Mouse (Mus musculus) forebrain, embryonic 11.5 days (tissue): ENCODE results near the gene Nfam1. TPM values are rescaled to one million over a fixed set of nuclear protein-coding genes. Genes with fewer than 3 reads are reported as not detected.
"Not testable (repeated sequence)": the region's sequence is repeated elsewhere in the genome, so short reads cannot be mapped to it uniquely, and the experiment has no call there.

ENCODE experiments used
- ATAC-seq: fragments of 200-750 bp; cut with Nextera tagmentation; replicated peaks from 2 replicates; pipeline ENCODE4 v1.8.0; 2017; ENCODE audit warnings: moderate TSS enrichment; ENCODE audit not compliant: low FRiP score
- DNase-seq: peaks from one replicate; pipeline ENCODE4 v3.0.0-alpha.2; 2017; ENCODE audit warnings: low spot score
- H3K27ac ChIP-seq: fragments of 300-500 bp; sonication (generic); 2 replicates; pipeline ENCODE4 v1.5.1; 2014; ENCODE audit warnings: low read depth, low read length
- H3K27me3 ChIP-seq: fragments of 300-500 bp; sonication (generic); 2 replicates; pipeline ENCODE4 v1.6.1; 2014; ENCODE audit warnings: mild to moderate bottlenecking, low read length, mixed read lengths; ENCODE audit not compliant: control insufficient read depth, insufficient read depth
- H3K36me3 ChIP-seq: fragments of 300-500 bp; sonication (generic); 2 replicates; pipeline ENCODE4 v1.6.1; 2014; ENCODE audit warnings: mild to moderate bottlenecking, low read length, moderate library complexity, mixed read lengths; ENCODE audit not compliant: control insufficient read depth, insufficient read depth
- H3K4me1 ChIP-seq: fragments of 300-500 bp; sonication (generic); replicated peaks from 2 replicates; pipeline ENCODE4 v1.6.1; 2014; ENCODE audit warnings: low read length, mixed read lengths; ENCODE audit not compliant: control insufficient read depth, insufficient read depth
- H3K4me2 ChIP-seq: fragments of 300-500 bp; sonication (generic); 2 replicates; pipeline ENCODE4 v1.6.1; 2014; ENCODE audit warnings: low read depth, mild to moderate bottlenecking, low read length, moderate library complexity, mixed read lengths; ENCODE audit not compliant: severe bottlenecking
- H3K4me3 ChIP-seq: fragments of 300-500 bp; sonication (generic); 2 replicates; pipeline ENCODE4 v1.5.1; 2014; ENCODE audit warnings: low read depth, low read length
- H3K9ac ChIP-seq: fragments of 300-500 bp; sonication (generic); 2 replicates; pipeline ENCODE4 v1.6.1; 2014; ENCODE audit warnings: low read length
- H3K9me3 ChIP-seq: fragments of 300-500 bp; sonication (generic); 2 replicates; pipeline ENCODE4 v1.6.1; 2016; ENCODE audit warnings: low read length, mixed read lengths; ENCODE audit not compliant: control insufficient read depth
- WGBS: fragments of 180-500 bp; shearing (Covaris S2); extraction: QIAGEN DNeasy Blood & Tissue Kit; methylation state at CpG from one replicate; pipeline ENCODE4 v1.1.7; 2014; 5-methylcytosine and 5-hydroxymethylcytosine counted together
- polyA plus RNA-seq: library from polyadenylated mRNA; unstranded; fragments of >200 nt; fragmentation: Nextera tagmentation; extraction: Ambion mirVana; gene quantifications from 2 replicates; pipeline ENCODE4 v1.2.1, GENCODE M21; 2014

The Nfam1 gene
- 1.7 and 2.9 TPM in 2 replicates for polyA plus RNA-seq

DNA sequence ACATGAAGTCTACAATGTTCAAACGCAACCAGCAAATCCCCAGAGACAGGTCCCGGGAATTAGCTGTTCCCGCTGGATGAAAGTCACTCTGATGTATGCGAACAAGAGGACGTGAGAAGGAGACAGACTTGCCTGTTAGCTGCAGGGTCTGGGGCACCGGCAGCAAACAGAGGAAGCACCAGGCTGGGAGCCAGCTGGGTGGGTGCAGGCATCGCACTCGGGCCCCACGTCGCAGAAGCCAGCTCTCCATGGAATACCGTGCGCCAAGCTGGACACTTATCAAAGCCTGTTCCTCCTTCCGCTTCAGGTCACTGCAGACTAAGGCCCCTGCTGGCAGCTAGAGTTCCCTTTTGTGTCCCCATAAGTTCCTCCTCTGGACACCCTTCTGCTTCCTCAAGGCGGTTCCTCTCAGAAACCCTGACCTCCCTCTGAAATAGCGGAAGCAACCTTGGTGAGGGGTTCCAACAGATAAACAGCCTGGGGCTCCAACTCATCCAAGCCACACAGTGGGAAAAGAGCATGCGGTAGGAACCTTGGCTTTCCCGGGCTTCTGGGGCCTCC lies at the start of gene Nfam1:
TSS of gene Nfam1 (minus strand) at position 326 of the 561 bp plus-strand sequence.
- H3K9ac ChIP-seq = no peak within 1 kb of the TSS
- ATAC-seq (no peak), DNase-seq (peak; percentile 53)
- H3K9me3 ChIP-seq = no peaks in the 10 kb centered on the region
- 31% methylated on average over 17 of the region's 17 CpGs for WGBS
- no peak within 1 kb of the TSS for H3K4me2 ChIP-seq
- H3K27me3 ChIP-seq = peaks cover 11% of the 10 kb centered on the region
- no peak within 1 kb of the TSS for H3K4me3 ChIP-seq
- no peaks in the 10 kb centered on the region for H3K36me3 ChIP-seq
- H3K27ac ChIP-seq = no peak within 1 kb of the TSS
- H3K4me1 ChIP-seq = peaks cover 24% of the 10 kb centered on the region

DNA sequence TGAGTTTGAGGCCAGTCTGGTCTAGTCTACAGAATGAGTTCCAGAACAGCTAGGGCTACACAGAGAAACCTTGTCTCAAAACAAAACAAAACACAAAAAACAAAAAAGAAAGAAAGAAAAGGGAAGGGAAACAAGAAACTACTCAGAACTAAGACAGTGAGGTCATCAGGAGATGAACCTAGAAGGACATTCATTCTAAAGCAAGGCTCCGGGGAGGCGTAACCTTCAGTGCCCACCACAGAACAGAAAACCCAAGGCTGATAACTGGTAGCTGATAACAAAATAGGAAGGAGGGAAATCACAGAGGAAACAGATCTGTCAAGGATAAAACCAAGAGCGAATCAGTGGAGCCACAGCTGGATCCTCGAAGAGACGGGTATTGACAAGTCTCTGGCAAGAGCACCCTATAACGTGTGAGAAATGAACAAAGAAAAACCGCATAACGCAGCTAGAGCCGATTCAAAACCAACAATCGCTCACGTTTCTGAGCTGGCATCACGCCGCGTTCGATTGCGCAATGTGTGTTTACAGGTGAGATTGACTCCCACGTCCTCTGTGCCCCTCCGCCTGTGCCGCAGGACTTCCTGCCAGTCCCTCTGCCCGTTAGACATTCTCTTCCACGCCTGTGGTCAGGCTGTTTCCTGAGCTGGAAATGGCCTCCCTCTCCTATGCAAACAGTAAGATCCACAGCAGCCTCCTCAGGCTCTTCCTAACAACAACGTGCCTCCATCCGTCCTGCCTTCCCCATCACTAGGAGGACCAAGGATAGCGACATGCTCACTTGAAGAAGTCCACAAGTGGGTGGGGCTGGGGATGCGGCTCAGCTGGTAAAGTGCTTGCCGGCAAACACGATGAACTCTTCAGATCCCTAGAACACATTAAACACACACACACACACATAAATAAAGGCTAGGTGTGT lies 42.8 kb upstream of the Nfam1 start:
- no peak overlapping the region for H3K4me2 ChIP-seq
- no peaks in the 10 kb centered on the region for H3K4me1 ChIP-seq
- no peak for DNase-seq
- no peaks in the 10 kb centered on the region for H3K9me3 ChIP-seq
- no peak overlapping the region for H3K9ac ChIP-seq
- no peak overlapping the region for H3K27ac ChIP-seq
- no peak for ATAC-seq
- H3K27me3 ChIP-seq = no peaks in the 10 kb centered on the region
- 65% methylated on average over 27 of the region's 27 CpGs for WGBS
- no peaks in the 10 kb centered on the region for H3K36me3 ChIP-seq
- H3K4me3 ChIP-seq = no peak overlapping the region

GRCm38 (mm10) chr15:83074179-83074578 lies 41.1 kb upstream of the Nfam1 start:
- Histone ChIP-seq H3K4me1 (no peaks in the 10 kb centered on the region), H3K36me3 (no peaks in the 10 kb centered on the region), H3K4me3 (no peak overlapping the region), H3K27ac (no peak overlapping the region), H3K27me3 (no peaks in the 10 kb centered on the region), H3K4me2 (no peak overlapping the region), H3K9me3 (no peaks in the 10 kb centered on the region), H3K9ac (no peak overlapping the region)
- no peak for DNase-seq
- 92% methylated on average over 4 of the region's 4 CpGs for whole genome bisulfite sequencing
- ATAC-seq = no peak

DNA sequence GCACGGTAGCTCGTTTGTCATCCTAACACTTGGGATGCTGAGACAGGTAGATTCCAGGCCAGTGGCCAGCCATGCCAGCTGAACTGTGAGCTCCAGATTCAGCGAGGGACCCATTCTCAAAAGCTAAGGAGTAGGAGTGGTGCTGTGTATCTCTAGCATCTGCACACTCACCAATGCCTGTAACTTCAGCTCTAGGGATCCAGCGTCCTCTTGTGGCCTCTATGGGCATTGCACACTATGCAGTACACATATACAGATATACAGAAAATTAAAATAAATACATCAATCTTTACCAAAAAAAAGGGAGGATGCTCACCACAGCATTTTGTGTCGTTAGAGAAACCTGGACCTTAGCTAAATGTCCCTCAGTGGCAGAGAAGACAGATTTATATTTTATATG lies 38.6 kb upstream of the Nfam1 start:
- no peak overlapping the region for H3K4me3 ChIP-seq
- H3K9me3 ChIP-seq = no peaks in the 10 kb centered on the region
- H3K9ac ChIP-seq = no peak overlapping the region
- no peaks in the 10 kb centered on the region for H3K36me3 ChIP-seq
- no peaks in the 10 kb centered on the region for H3K27me3 ChIP-seq
- no peaks in the 10 kb centered on the region for H3K4me1 ChIP-seq
- no peak overlapping the region for H3K4me2 ChIP-seq
- WGBS = 84% methylated on average over 5 of the region's 5 CpGs
- DNase-seq (no peak), ATAC-seq (no peak)
- H3K27ac ChIP-seq = no peak overlapping the region

DNA sequence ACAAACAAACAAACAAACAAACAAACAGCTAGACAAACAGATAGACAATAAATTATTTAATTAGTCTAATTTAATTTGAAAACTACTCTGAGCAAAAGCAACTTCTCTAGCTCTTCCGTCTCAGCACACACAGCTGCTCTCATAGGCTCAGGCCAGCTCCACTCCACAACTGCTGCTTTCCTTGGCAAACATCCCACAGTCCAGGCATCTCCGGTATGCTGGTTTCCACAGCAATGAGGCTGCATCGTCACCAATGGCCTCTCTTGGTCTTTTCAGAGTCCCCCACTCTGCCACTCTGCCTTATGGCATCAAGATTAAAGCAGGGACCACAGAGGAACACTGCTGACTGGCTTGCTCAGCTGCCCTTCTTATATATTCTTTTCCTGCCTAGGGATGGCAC lies 37.8 kb upstream of the Nfam1 start:
- no peaks in the 10 kb centered on the region for H3K36me3 ChIP-seq
- ATAC-seq (no peak), DNase-seq (no peak)
- H3K9ac ChIP-seq = no peak overlapping the region
- H3K27ac ChIP-seq = no peak overlapping the region
- H3K4me2 ChIP-seq = no peak overlapping the region
- 88% methylated on average over 3 of the region's 3 CpGs for WGBS
- H3K4me1 ChIP-seq = no peaks in the 10 kb centered on the region
- H3K9me3 ChIP-seq = no peaks in the 10 kb centered on the region
- H3K4me3 ChIP-seq = no peak overlapping the region
- no peaks in the 10 kb centered on the region for H3K27me3 ChIP-seq

DNA sequence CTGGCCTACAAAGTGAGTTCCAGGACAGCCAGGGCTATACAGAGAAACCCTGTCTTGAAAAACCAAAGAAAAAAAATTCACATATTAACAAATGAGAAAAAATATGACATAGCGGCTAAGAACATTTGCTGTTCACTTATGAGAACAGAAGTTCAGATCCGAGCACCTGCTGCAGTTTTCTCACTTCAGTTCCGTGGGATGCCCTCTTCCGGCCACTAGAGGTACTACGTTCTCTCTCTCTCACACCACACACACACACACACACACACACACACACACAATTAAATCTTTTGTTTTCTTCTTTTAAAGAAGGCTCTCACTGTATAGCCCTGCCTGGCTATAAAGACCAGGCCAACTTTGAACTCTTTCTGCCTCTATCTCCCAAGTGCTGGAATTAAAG lies 35.2 kb upstream of the Nfam1 start:
- no peaks in the 10 kb centered on the region for H3K9me3 ChIP-seq
- H3K36me3 ChIP-seq = no peaks in the 10 kb centered on the region
- no peak overlapping the region for H3K9ac ChIP-seq
- H3K27me3 ChIP-seq = no peaks in the 10 kb centered on the region
- ATAC-seq = no peak
- no peak overlapping the region for H3K27ac ChIP-seq
- DNase-seq = no peak
- H3K4me2 ChIP-seq = no peak overlapping the region
- H3K4me1 ChIP-seq = no peaks in the 10 kb centered on the region
- H3K4me3 ChIP-seq = no peak overlapping the region
- 91% methylated on average over 5 of the region's 5 CpGs for WGBS

DNA sequence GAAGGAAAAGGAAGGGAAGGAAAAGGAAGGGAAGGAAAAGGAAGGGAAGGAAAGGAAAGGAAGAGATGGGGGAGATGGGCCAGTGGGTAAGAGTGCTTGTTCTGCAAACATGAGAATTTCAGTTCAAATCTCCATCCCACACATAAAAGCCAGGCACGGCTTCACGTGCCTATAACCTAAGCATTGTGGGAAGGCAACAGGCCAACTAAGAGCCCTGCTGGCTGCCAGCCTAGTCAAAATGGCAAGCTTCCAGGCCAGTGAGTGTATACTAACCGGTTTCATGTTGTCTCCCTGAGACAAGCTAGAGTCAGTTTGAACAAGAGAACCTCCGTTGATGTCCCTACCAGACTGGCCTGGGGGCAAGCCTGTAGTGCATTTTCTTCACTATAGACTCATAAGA lies 32.4 kb upstream of the Nfam1 start:
- DNase-seq = no peak
- no peaks in the 10 kb centered on the region for H3K9me3 ChIP-seq
- no peak overlapping the region for H3K27ac ChIP-seq
- H3K4me1 ChIP-seq = no peaks in the 10 kb centered on the region; the same call in 1 of the 2 replicates
- 88% methylated on average over 4 of the region's 4 CpGs for WGBS
- ATAC-seq = no peak
- no peak overlapping the region for H3K9ac ChIP-seq
- H3K27me3 ChIP-seq = no peaks in the 10 kb centered on the region
- no peak overlapping the region for H3K4me3 ChIP-seq
- H3K4me2 ChIP-seq = no peak overlapping the region
- H3K36me3 ChIP-seq = no peaks in the 10 kb centered on the region

DNA sequence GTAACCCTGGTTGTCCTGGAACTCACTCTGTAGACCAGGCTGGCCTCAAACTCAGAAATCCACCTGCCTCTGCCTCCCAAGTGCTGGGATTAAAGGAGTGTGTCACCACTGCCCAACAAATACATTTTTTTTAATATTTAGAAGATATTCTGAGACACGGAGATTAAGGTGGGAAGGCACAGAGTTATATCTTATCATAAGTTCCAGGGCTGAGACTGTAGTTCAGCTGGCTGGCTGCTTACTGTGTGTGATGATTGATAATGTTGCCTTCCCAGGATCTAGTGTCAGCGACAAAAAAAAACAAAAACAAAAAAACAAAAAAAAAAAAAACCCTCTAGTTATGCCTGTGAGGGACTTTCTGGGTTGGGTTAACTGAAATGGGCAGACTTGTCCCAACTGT lies 29.5 kb upstream of the Nfam1 start:
- not testable (repeated sequence) for H3K36me3 ChIP-seq, H3K4me2 ChIP-seq, H3K9ac ChIP-seq, H3K27ac ChIP-seq, H3K4me1 ChIP-seq, H3K27me3 ChIP-seq, ATAC-seq, DNase-seq, H3K4me3 ChIP-seq, H3K9me3 ChIP-seq
- WGBS = 92% methylated on average over 2 of the region's 2 CpGs
